Mouse (Mus musculus): ENCODE measurements around the gene Cacnb3. TPM values are rescaled to one million over a fixed set of nuclear protein-coding genes. Genes with fewer than 3 reads are reported as not detected.

Cacnb3 gene
- polyA plus RNA-seq (2017; shearing (Covaris generic)) = 0.43 TPM

DNA sequence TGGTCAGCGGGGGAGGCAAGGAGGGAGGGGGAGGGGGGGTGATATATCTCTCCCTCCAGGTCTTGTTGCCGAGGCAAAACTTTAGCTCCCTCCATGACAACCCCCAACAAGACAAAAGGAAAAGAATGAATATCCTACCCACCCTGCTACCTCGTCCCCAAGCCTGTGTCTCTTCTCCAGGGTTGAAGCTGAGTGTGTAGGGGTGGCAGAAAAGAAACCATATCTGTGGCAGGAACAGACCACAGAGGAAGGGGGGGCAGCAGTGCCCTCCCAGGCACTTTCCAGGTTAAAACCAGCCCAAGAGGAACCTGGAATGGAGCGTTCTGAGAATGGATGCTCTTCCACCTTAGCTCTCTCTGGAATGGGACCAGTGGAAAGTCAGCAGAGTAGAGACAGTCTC lies at the start of gene Cacnb3:
Gene Cacnb3, plus strand, starts transcription at position 301 of the 400 bp plus-strand sequence.

DNA sequence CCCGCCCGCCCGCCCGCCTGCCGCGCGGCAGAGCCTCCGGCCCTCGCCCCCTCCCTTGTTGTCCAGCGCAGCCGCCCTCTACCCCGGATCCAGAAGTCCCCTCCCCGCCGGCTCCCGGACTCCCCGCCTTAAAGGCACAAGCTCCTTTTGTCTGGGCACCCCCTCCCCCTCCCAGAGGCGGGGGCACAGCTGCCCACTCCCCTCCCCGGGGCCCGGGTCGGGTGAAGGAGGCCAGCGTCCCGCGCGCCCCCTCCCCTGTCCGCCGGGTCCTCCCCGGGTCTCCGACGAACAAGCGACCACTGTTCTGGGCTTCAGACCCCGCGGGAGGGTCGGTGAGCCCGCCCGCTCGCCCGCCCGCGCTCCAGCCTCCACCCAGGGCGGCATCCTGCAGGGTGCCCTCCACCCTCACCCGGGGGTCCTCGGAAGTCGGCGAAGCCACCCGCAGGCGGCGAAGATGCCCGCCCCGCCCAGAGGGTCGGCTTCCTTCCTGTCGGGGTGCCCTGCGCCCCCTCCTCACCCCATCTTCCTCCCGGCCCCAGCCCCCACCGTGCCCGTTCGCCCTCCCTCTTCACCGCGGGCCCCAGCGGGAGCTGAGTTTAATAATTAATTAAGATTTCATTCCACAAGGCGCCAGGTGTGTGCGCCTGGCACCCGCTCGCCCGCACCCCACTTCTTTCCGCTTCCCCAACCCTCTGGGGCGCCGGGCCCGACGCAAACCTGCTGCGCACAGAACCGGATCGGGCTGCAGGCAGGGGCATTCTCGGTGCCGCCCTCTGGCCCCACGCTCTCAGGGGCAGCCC lies 21.1 kb upstream of the Cacnb3 start, which contains the start of gene Adcy6:
Gene Adcy6, minus strand, starts transcription at position 746 of the 800 bp plus-strand sequence.

DNA sequence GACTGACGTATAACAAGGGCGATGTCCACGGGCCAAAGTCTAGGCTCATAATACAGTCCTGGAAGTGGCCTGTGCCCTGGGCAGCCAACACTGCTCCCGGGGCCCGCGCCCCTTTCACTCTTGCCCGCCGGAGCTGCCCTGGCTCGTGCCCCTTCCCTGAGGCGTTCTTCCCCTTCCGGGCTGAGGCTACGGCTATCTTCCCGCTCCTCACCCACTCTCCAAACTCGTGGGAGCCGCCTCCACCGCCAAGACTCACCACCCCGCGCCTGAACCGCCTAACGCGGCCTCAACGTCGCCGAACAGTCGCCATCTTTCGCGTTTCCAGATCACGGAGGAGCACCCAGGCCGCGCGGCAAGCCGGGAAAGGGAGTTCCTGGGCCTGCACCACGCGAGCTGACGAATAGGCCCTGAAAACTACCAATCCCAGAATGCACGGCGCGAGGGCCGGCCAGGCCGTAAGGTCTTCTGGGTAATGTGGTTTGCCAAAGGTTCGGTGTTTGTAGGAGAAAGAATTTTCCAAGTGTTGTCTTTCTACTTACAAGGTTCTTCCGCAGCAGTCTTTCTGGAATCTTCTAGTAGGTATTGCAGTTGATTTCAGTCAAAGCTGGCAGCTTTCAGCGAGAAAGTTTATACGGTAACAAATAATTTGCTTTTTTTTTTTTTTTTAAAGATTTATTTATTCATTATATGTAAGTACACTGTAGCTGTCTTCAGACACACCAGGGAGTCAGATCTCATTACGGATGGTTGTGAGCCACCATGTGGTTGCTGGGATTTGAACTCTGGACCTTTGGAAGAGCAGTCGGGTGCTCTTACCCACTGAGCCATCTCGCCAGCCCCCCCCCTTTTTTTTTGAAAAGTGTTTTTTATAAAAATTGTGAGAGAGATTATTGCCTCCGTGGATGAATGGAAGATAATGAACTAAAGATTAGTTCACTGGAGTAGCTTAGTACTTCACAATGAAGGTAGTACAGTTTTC lies 32.2 kb downstream of the Cacnb3 start, which contains the start of gene Ddx23:
Gene Ddx23, minus strand, starts transcription at position 328 of the 979 bp plus-strand sequence.

DNA sequence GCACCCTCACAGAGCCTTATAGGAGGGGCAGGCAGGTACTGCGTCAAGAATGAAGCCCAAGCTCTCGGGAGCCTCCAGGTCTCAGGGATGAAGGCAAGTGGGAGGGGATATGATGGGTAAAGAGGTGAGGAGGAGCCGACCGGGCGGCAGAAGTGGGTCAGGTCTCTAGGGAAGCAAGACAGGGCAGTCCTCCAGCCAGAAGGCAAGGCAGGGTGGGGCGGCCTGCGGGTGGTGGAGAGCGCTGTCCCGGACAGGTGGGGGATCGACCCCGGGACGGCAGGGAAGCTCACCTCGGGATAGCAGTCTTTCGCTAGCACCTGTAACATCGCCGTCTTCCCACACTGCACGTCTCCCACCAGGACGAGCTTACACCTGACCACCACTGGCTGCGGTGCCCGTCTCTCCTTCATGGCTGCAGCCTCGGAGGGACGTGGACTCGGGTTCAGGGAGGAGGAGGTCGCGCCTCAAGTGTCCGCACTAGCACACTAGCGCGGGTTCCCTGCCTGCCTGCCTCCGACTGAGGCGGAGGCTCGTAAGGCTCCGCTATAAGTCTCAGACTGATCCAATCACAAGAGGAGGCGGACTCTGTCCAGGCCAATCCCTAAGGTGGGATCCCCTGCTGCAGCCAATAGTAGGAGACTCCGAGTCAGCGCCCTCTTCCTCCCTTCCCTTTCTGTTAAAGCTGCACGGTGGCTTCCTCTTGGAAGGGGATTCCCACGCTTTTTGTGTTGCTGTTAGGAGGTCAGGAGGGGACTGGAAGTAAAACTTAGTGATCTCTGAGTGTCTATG lies 46.5 kb downstream of the Cacnb3 start, which contains the start of gene Rnd1:
Gene Rnd1, minus strand, starts transcription at position 522 of the 789 bp plus-strand sequence.

Other genes with a start within 250 kb of the Cacnb3 start
- gene Olfr283, start 249.9 kb upstream of the Cacnb3 start, polyA plus RNA-seq (2017; shearing (Covaris generic)) = not detected
- gene Olfr282, start 199.6 kb upstream of the Cacnb3 start, polyA plus RNA-seq (2017; shearing (Covaris generic)) = not detected
- not detected for gene Olfr281, start 178.3 kb upstream of the Cacnb3 start, polyA plus RNA-seq (2017; shearing (Covaris generic))
- gene OR5BS1P, start 160.9 kb upstream of the Cacnb3 start, polyA plus RNA-seq (2017; shearing (Covaris generic)) = not detected
- not detected for gene Lalba, start 148.1 kb upstream of the Cacnb3 start, polyA plus RNA-seq (2017; shearing (Covaris generic))
- 0.05 TPM for gene Olfr279, start 138.4 kb upstream of the Cacnb3 start, polyA plus RNA-seq (2017; shearing (Covaris generic))
- gene Kansl2, start 96.6 kb upstream of the Cacnb3 start, polyA plus RNA-seq (2017; shearing (Covaris generic)) = 46.7 TPM
- 84.8 TPM for gene Ccnt1, start 59.9 kb upstream of the Cacnb3 start, polyA plus RNA-seq (2017; shearing (Covaris generic))
- gene 4930415O20Rik, start 59.8 kb upstream of the Cacnb3 start, polyA plus RNA-seq (2017; shearing (Covaris generic)) = not detected
- 2.1 TPM for gene Adcy6, start 20.8 kb upstream of the Cacnb3 start, polyA plus RNA-seq (2017; shearing (Covaris generic))
- gene Ddx23, start 32.1 kb downstream of the Cacnb3 start, polyA plus RNA-seq (2017; shearing (Covaris generic)) = 35.7 TPM
- 1.3 TPM for gene Rnd1, start 46.6 kb downstream of the Cacnb3 start, polyA plus RNA-seq (2017; shearing (Covaris generic))
- not detected for gene Ccdc65, start 77.4 kb downstream of the Cacnb3 start, polyA plus RNA-seq (2017; shearing (Covaris generic))
- 1.0 TPM for gene Fkbp11, start 97.4 kb downstream of the Cacnb3 start, polyA plus RNA-seq (2017; shearing (Covaris generic))
- 71.9 TPM for gene Arf3, start 132.4 kb downstream of the Cacnb3 start, polyA plus RNA-seq (2017; shearing (Covaris generic))
- not detected for gene Wnt10b, start 147.3 kb downstream of the Cacnb3 start, polyA plus RNA-seq (2017; shearing (Covaris generic))
- gene Wnt1, start 159.0 kb downstream of the Cacnb3 start, polyA plus RNA-seq (2017; shearing (Covaris generic)) = not detected
- not detected for gene Ddn, start 178.7 kb downstream of the Cacnb3 start, polyA plus RNA-seq (2017; shearing (Covaris generic))
- gene Prkag1, start 200.7 kb downstream of the Cacnb3 start, polyA plus RNA-seq (2017; shearing (Covaris generic)) = 137 TPM
- 24.0 TPM for gene Kmt2d, start 240.4 kb downstream of the Cacnb3 start, polyA plus RNA-seq (2017; shearing (Covaris generic))

All from inflammation-experienced regulatory T-cells, adult 16 weeks (primary cell).